Mouse (Mus musculus): Measurements from ENCODE around the gene Pald1.

Pald1 gene

DNA sequence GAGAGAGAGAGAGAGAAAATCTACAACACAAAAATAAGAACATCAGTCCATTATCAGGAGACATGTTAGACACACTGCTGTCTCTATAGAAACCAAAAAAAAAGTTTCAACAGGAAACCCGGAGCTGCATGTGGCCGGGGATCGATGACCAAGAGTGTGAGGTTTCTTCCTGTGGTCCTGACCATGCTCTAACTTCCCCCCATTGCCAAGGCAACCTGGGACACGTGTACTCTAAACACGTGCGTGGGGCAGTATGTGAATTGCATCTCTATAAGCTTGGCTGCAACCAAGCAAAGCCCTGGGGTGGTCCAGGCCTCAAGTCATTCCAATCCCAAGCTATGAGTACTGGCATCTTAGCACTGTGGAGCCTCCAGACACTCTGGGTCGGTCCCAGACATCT lies 48.8 kb downstream of the Pald1 start:
- no peak for DNase-seq (ENCODE audit: low read depth, low spot score)

DNA sequence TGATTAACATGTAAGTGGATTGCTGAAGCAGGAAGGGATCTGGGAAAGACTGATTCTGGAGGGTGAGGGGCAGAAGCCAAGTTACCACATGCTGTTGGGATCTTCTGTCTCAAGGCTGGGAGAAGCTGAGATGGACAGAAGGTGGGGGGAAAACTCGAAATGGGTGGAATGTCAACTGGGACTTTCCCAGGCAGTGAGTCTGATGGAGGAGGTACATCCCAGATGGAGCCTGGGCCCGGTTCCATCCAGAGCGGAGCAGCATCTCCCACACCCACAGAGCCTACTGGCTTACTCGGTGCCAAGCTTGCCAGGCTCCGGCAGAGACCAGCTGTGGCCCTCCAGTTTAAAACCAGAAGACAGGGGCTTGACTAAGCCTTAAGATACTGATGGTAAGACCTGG lies 52.3 kb downstream of the Pald1 start:
- no peak for DNase-seq (ENCODE audit: low read depth, low spot score)

DNA sequence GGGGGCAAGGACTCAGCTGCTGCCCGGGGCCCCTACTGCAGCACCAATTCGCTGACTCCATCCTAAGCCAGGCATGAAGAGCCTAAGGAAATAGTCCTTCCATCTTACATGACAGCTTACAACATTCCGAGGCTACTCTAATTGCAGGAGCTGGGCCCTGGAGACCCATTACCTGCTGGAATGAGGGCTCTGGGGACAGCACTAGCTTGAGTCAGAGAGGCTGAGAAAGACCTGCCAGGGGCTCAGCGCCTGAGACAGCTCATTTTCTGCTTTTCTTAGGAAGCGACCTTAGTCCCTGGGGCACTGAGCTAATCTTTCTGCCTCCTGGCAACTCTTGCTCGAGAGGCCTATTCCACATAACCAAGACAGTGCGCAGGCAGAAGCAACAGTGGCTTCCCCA lies 54.4 kb downstream of the Pald1 start:
- no peak for DNase-seq (ENCODE audit: low read depth, low spot score)

DNA sequence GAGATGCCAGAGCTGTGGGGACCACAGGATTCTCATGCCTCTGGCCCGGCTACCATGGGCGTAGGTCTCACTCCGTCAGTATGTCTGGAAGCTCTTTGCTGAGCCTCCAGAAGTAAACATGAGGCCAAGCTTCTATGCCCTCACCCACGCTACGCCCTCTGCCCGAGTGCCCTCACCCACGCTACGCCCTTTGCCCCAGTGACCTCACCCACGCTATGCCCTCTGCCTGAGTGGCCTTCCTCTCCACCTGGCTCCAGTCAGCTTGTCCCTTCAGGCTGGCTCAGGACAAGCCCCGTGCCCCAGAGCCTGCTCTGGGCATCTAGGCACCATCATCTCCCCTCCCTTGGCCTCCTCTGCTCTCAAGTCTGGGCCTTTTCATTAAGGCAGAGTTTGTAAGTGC lies 55.8 kb downstream of the Pald1 start:
- no peak for DNase-seq (ENCODE audit: low read depth, low spot score)

DNA sequence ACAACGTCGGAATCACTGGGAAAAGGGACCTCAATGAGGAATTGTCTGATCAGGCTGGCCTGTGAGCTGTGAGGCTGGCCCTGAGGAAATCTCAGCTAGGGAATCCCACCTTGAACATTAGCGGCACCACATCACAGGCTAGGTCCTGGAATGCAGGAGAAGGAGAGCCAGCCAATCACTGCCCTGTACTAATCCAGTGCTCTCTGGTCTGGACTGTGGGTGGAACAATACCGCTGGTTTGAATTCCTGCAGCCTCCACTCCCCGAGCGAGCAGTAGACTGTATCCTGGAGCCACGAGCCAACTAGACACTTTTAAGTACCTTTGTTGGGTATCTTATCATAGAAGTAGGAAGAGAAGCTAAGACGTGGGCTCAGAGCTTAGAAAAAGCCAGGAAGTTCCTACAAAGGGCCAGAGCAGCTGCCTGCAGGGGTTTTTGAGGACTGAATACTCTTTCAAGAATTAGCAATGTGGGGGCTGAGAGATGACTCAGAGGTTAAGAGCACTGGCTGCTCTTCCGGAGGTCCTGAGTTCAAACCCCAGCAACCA lies 57.5 kb downstream of the Pald1 start:
- DNase-seq (ENCODE audit: low read depth, low spot score) = no peak

DNA sequence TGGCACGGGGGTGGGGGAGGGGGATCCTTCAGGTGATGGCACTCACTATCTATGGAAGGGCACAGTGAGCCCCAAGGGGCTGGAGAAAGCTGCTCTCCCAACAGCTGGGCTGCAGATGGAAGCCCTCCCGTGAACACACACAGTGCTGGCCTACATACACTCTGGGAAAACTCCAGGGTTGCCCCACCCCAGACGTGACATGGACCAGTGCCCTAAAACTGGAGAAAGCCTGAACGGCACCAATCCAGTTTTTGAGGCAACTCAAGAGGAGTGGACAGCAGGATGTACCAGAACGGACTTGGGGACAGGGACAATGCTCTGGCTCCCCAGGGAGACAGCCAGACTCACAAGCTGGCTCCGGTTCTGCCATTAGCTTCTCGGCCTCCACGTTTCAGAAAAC lies 58.6 kb downstream of the Pald1 start:
- DNase-seq (ENCODE audit: low read depth, low spot score) = no peak

DNA sequence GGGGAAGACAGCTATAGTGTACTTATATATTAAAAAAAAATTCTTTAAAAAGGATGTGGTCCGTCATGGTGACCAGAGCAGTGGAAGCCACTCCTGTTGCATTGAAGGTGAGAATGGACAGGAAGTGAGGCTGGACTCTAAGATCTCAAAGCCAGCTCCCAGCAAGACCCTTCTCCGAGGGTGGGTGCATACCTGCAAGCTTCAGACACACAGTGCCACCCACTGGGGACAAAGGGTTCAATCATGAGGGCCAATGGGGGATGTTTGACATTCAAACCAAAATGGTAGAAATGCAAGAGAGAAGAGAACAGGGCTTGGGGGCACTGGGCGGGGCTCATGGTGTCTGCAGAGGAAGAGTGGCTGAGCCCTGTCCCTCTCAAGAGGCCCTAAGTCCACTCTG lies 64.8 kb downstream of the Pald1 start:
- DNase-seq (ENCODE audit: low read depth, low spot score) = no peak

DNA sequence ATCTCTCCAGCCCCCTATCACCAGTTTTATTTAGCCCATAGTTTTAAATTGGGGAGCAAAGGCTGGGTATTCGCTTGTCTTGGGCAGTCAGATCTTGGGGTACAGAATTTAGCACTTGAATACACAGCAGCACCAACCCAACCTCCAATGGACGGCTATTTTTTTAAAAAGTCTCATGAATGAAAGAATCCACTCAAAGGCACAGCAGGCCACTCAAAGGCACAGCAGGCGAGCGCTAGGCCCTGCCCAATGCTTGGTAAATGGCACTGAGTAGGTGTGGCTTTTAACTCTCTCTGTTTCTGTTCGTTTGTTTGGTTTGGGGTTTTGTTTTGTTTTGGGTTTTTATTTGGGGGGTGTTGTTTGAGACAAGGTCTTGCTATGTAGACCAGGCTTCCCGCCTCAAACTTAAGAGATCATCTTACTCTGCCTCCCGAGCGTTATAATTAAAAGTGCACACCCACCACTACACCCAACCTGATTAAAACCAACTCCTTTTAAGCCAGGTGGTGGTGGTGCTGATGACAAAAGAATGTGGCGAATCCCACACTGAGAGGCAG lies 67.9 kb downstream of the Pald1 start:
- DNase-seq (ENCODE audit: low read depth, low spot score) = no peak

DNA sequence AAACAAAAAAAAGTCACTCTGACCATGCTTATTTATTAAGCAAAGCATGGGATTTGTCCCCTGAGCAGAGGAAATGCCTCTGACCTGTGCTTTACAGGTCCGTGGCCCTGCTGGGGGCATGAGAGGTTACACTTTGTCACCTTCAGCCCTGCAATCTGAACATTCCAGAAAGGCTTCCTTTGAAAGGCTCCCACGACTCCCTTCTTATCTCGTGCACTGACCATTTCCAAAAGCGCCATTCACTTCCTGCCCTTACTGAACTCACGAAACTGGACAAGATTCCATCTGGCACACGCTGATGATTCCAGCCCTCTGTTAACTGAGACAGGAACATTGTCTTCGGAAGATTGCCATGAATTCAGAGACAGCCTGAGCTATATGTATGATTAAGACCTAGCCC lies 69.6 kb downstream of the Pald1 start:
- DNase-seq (ENCODE audit: low read depth, low spot score) = no peak

DNA sequence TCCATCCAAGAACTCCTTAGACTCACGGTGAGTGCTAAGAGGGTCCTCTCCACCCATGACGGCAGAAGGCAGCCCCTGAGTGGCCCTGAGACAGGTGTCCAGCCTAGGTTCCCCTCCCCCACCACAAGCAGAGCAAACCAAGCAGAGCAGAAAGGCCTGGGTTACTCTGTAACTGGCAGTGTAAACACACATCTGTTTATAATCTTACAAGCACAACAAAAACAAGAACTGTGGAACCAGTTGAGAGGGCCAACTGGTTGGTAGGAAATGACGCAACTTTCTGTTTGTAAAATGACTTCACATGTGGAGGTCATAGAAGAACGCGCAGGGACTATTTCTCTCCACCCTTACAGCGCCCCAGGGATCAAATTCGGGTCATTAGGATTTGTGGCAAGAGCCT lies 70.6 kb downstream of the Pald1 start:
- DNase-seq (ENCODE audit: low read depth, low spot score) = no peak

DNA sequence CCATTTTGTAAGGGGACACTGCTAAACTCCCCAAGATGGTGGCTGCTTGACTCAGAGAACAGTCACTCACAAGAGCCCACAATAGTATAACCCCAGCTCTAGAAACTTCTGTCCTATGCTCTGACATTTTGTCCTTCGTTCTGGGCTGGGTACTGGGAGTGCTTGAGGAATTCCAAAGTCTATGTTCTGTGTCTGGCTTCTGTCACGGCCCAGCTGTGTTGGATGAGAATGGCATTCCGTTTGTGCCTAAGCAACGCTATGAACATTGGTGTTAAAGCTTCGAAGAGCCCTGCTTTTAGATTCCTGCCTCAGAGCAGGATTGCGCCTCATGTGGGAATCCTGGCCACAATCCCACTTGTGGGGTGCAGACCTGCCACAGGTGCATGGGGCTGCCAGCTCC lies 71.2 kb downstream of the Pald1 start:
- DNase-seq (ENCODE audit: low read depth, low spot score) = no peak

DNA sequence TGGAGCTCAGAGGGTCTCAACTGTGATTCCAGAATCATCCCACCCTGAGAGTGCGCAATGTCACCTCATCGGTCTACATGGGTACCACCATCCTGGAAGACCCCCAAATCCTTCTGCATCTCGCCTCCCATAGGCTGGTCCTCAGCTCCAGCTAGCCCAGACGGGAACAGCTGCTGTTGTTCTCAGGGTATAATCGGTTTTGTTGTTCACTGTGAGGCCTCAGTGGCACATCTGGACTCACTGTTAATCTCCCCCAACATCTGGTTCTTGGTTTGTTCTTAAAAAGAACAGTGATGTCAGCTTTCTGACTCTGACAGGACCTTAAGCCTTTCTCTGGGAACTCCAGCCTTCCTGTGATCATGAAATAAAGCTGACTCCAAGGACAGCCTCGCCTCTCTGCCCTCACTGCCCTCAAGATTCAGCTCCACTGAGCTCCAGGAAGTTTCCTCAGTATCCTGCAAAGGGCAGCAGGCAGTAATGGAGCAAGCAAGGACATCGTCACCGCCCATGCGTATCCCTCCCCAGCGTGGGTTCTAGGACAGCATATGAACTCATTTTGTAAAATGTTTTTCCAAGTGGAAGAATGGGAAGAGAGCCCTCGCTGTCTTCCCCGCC lies 74.5 kb downstream of the Pald1 start:
- DNase-seq (ENCODE audit: low read depth, low spot score) = no peak

DNA sequence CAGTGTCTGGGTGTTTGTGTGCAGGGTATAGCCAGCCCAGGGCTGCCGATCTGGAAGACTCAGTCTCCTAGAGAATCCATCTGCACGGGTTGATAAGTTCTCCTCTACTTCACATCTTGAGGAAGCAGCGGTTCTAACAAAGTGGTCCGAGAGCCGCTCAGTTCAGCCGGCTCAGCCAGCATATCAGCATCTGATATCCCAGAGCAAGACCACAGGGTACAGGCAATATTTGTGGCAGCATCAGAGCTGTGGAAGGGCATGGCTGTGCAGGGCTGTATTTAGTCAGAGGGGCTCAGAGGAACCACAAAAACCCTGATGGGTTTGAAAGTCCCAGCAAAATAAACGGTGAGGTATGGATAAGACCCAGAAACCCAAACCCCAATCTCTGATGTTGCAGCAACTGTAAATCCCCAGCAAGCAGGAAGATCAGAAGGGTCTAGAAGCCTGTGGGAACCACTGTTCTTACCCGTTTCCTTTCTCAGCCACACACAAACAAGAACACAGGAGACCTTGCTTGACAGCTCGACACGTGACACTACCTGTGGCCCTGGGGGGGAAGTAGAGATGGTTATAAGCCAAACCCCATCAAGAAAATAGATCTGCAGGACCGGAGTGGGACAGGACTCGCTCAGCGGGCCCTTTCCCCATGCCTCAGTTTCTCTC lies 77.3 kb downstream of the Pald1 start:
- peak; percentile 46 for DNase-seq (ENCODE audit: low read depth, low spot score)

DNA sequence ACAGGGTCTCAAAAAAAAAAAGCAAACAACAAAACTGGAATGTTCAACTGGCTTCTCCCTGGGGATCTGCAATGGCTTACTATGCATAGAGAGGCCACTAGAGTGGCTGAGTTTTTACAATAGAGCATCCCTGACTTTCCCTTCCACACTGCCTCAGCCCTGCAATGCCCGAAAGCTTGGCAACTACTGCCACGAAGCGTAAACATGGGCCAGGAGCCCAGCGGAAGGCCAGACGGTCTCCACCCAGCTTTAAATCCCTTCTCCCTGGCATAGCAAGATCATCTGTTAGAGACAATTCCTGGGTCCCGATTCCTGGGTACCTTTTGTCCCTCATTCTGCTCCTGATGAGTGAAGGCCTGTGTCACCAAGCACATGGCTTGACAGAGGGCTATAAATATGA lies 79.3 kb downstream of the Pald1 start:
- no peak for DNase-seq (ENCODE audit: low read depth, low spot score)

DNA sequence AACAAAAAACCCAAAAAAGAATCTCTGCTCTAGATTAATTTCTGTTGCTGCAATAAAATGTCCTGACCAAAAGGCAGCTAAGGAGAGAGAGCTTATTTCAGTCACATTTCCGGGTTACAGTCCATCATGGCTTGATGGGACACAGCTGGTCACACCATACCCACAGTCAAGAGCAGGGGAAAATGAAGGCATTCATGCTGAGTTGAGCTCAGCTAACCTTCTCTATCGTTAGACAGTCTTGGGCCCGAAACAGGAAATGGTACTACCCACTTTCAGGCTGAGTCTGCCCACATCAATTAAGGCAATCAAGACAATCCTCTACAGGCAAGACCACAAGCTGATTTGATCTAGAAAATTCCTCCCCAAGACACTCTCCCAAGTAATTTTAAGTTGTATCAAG lies 82.3 kb downstream of the Pald1 start:
- DNase-seq (ENCODE audit: low read depth, low spot score) = peak; percentile 46

DNA sequence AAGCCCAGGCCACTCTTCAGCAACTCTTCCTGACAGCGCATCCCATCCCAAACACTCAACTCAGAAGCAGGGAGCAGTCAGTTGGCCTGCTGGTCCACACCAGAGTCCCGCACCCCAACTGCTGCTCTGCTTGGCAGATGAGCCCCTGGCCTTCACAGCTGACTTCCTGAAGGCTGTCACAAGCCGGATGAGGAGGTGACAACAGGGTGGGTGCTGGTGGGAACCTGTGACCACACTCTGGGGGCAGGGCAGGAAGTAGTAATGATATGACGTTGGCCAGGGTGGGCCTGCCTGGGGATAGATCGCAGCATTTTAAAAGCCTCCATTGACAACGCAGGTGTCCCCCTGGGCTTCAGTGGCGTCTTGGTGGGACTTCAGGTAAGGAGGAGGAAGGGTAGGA lies 85.9 kb downstream of the Pald1 start, which contains the start of gene Prf1:
Prf1 (plus strand) TSS at position 357 of the 400 bp plus-strand sequence.
- peak; percentile 71 for DNase-seq (ENCODE audit: low read depth, low spot score)

DNA sequence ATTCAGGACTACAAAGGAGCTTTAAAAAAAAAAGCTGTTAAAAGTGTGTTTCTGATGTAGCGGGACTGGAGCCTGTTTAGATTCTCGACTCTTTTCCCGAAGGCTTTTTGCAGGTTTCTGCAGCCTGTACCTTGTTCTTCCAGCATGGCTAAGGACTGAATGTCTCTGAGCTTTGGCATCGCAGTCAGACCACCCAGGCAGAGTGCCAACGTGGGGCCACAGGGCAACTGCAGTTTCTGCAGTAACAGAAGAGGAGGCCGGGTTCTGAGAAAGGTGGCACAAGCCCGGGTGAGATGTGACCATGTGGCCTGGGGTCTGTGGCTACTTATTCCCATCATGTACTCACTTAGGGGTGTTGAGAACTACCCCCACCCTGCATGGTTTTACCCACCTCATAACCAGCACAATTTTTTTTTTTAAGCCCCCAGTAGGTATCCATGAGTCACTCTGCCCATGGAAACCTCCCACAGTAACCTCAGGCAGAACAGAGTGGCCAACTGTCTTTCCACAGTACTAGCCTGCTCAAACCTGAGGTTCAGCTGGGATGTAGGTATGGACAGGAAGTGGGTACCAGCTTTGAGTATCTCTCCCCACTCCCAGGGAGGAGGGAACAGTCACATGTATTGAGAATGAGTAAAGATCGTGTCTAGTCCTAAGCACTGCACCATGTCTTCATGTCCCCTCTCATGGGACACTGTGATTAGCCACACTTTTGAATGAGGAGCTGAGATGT lies 86.5 kb downstream of the Pald1 start:
- DNase-seq (ENCODE audit: low read depth, low spot score) = peak; percentile 24

DNA sequence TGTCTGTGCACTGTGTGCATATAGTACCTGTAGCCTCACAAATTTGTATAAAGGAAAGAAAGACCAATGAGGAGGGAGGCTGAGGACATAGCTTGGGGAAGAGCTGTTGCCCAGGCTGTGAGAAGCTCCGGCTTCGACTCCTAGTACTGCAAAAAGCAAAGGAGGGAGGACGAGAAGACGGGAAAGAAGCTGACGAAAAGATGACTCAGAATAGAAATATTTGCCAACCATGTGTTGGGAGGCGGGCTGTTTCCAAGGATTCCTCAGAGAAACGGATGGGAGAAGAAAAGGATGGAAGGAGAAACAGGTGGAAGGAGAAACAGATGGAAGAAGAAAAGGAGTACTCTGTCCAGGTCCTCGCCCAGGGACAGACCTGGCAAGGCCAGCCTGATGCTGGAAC lies 89.1 kb downstream of the Pald1 start:
- DNase-seq (ENCODE audit: low read depth, low spot score) = no peak

DNA sequence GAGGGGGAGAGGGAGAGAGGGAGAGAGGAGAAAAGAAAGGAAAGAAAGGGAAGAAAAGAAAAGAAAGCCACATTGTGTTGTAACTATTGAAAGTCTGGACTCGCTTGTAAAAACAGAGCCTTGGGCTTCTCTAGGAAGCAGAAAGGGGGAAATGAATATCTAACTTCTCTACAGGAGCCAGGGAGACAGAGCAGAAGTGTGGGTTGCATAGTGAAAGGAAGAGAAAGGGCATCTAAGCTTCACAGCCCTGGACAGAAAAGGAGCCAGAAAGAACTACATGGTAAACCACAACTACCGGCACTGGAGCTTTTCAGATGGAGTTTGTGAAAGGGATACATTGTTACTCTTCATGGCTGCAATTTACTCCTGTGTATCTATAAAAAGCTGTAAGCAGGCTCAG lies 92.9 kb downstream of the Pald1 start:
- no peak for DNase-seq (ENCODE audit: low read depth, low spot score)

DNA sequence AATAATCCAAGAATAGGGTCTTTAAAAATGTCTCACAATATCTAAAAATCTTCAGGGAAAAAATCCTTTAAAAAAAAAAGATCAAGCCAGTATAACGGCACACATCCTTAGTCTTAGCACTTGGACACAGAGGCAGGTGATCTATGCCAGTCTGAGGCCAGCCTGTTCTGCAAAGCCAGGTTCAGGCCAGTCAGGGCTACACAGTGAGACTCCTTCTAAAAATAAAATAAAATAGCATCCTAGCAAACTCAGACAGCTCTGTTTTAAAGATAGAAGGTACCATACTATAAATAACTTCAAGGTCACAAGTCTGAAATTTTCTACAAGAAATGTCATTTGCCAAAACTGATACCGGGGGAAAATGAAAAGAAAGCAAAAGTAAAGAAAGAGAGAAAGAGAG lies 93.3 kb downstream of the Pald1 start:
- no peak for DNase-seq (ENCODE audit: low read depth, low spot score)

DNA sequence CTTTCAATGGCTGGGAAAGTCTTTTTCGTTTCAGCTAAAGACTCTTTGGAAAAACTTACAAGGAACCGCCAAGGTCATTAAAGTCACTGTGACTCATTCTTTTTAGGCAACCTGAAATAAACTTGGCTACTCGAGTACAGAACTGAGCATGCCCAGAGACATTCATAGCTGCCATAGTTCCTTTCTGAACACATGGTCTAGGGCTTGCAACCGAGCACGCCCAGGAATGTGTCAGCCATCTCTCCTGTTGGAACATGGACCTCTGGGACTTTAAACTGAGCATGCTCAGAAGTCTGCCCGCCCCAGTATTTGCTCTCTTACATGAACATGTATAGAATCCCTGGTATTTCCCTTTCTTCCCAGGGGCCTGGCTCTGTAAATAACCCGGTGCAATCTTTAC lies 97.1 kb downstream of the Pald1 start:
- no peak for DNase-seq (ENCODE audit: low read depth, low spot score)

DNA sequence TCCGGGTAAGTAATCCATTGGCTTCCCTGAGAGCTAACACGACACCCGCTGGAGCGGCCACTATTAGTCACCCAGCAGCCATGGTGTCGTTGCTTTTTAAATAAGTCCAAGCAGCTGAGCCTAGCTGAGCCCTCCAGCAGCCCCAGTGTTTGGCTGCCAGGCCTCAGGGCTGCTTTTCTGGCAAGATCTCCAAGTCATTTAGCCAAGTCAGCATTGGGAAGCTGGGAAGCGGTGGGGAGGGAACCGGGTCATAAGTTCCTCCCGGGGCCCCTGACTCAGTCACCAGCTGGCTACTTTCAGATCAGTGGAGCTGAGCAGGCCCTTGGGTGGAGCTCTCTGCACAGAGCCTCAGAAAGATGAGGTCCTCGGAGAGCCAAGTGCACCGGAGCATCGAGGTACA lies 98.1 kb downstream of the Pald1 start:
- DNase-seq (ENCODE audit: low read depth, low spot score) = no peak

DNA sequence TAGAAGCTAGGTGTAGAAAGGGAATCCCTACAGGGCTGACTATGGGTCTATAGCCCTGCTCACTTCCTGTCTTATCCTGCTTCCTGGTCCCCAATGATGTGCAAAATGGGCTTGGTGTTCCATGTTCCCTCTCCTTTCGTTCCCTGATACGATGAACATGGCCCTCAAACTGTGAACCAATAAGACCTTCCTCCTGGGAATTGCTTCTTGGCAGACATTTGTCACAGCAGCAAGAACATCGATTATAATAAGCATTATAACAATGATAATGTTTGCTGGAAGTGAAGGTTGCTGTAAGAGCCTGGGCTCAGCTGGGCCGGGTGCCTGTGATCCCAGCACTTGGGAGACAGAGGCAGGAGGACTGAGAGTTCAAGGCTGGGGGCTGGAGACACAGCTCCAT lies 99.0 kb downstream of the Pald1 start:
- DNase-seq (ENCODE audit: low read depth, low spot score) = no peak
